Mouse (Mus musculus): ENCODE results near the gene Scfd2.

GRCm38 (mm10) chr5:74205509-74205908 is 326.1 kb downstream of the Scfd2 start:
- TF ChIP-seq CTCF (IDR thresholded peaks at IDR 0.05; ENCODE audit: control insufficient read depth, insufficient read depth, insufficient replicate concordance, low read depth, low read length) (no peak), POLR2A (IDR thresholded peaks at IDR 0.05; ENCODE audit: control insufficient read depth, low read depth, low read length) (no peak)

All from testis, adult 2 months (tissue).